Mouse (Mus musculus): ENCODE results near the gene Gm13178. TPM values are rescaled to one million over a fixed set of nuclear protein-coding genes. Genes with fewer than 3 reads are reported as not detected.

Gene Gm13178
- 0.10 TPM in 1 of 2 replicates, not detected in the other for polyA plus RNA-seq (2012; rRNA removed)

- H3K27me3 ChIP-seq (ENCODE audit: control insufficient read depth, insufficient read depth, low read length): no peaks in the 10 kb centered on the region
- H3K4me1 ChIP-seq (replicated peaks; ENCODE audit: control insufficient read depth, insufficient read depth, low read length): no peaks in the 10 kb centered on the region
- DNase-seq: no peak
- TF ChIP-seq POLR2A (IDR thresholded peaks at IDR 0.05; ENCODE audit: control insufficient read depth, extremely low read depth, insufficient read depth, low read length, poor library complexity) (no peak), CTCF (IDR thresholded peaks at IDR 0.05; ENCODE audit: borderline replicate concordance, control insufficient read depth, extremely low read depth, insufficient read depth, low read length, poor library complexity) (no peak)
- H3K36me3 ChIP-seq (ENCODE audit: control insufficient read depth, insufficient read depth, low read length): no peaks in the 10 kb centered on the region
- H3K4me3 ChIP-seq (ENCODE audit: control insufficient read depth, insufficient read depth, low read length): no peak within 1 kb of the TSS
- 89% methylated on average over 1 of the region's 1 CpGs for WGBS
- no peak within 1 kb of the TSS for H3K27ac ChIP-seq (ENCODE audit: control insufficient read depth, insufficient read depth, low read length)
Measured at GRCm38 (mm10) chr4:144721304-144721703, at the start of gene Gm13178. Gm13178 (minus strand) TSS chr4:144721404.

GRCm38 (mm10) chr4:144765722-144766121, 44.5 kb upstream of the Gm13178 start:
- TF ChIP-seq POLR2A (IDR thresholded peaks at IDR 0.05; ENCODE audit: control insufficient read depth, extremely low read depth, insufficient read depth, low read length, poor library complexity): no peak
- no peak for TF ChIP-seq CTCF (IDR thresholded peaks at IDR 0.05; ENCODE audit: borderline replicate concordance, control insufficient read depth, extremely low read depth, insufficient read depth, low read length, poor library complexity)
- Histone ChIP-seq H3K27ac (ENCODE audit: control insufficient read depth, insufficient read depth, low read length) (no peak overlapping the region), H3K4me1 (replicated peaks; ENCODE audit: control insufficient read depth, insufficient read depth, low read length) (no peaks in the 10 kb centered on the region), H3K4me3 (ENCODE audit: control insufficient read depth, insufficient read depth, low read length) (no peak overlapping the region), H3K27me3 (ENCODE audit: control insufficient read depth, insufficient read depth, low read length) (no peaks in the 10 kb centered on the region), H3K36me3 (ENCODE audit: control insufficient read depth, insufficient read depth, low read length) (no peaks in the 10 kb centered on the region)
- DNase-seq: peak; percentile 3
- 29% methylated on average over 2 of the region's 2 CpGs for WGBS

- Histone ChIP-seq H3K27me3 (ENCODE audit: control insufficient read depth, insufficient read depth, low read length) (no peaks in the 10 kb centered on the region), H3K4me1 (replicated peaks; ENCODE audit: control insufficient read depth, insufficient read depth, low read length) (no peaks in the 10 kb centered on the region), H3K27ac (ENCODE audit: control insufficient read depth, insufficient read depth, low read length) (no peak overlapping the region), H3K36me3 (ENCODE audit: control insufficient read depth, insufficient read depth, low read length) (no peaks in the 10 kb centered on the region), H3K4me3 (ENCODE audit: control insufficient read depth, insufficient read depth, low read length) (no peak overlapping the region)
- TF ChIP-seq POLR2A (IDR thresholded peaks at IDR 0.05; ENCODE audit: control insufficient read depth, extremely low read depth, insufficient read depth, low read length, poor library complexity) (no peak), CTCF (IDR thresholded peaks at IDR 0.05; ENCODE audit: borderline replicate concordance, control insufficient read depth, extremely low read depth, insufficient read depth, low read length, poor library complexity) (no peak)
- 20% methylated on average over 1 of the region's 1 CpGs for WGBS
- DNase-seq: no peak
Measured at GRCm38 (mm10) chr4:144749139-144749538, 27.9 kb upstream of the Gm13178 start.

- no peak for DNase-seq
- Histone ChIP-seq H3K27ac (ENCODE audit: control insufficient read depth, insufficient read depth, low read length) (no peak overlapping the region), H3K4me3 (ENCODE audit: control insufficient read depth, insufficient read depth, low read length) (no peak overlapping the region), H3K4me1 (replicated peaks; ENCODE audit: control insufficient read depth, insufficient read depth, low read length) (no peaks in the 10 kb centered on the region), H3K27me3 (ENCODE audit: control insufficient read depth, insufficient read depth, low read length) (no peaks in the 10 kb centered on the region), H3K36me3 (ENCODE audit: control insufficient read depth, insufficient read depth, low read length) (no peaks in the 10 kb centered on the region)
- TF ChIP-seq POLR2A (IDR thresholded peaks at IDR 0.05; ENCODE audit: control insufficient read depth, extremely low read depth, insufficient read depth, low read length, poor library complexity) (no peak), CTCF (IDR thresholded peaks at IDR 0.05; ENCODE audit: borderline replicate concordance, control insufficient read depth, extremely low read depth, insufficient read depth, low read length, poor library complexity) (no peak)
- WGBS: 84% methylated on average over 1 of the region's 1 CpGs
Measured at GRCm38 (mm10) chr4:144719691-144720090, 1.5 kb downstream of the Gm13178 start.

- DNase-seq: no peak
- Histone ChIP-seq H3K4me3 (ENCODE audit: control insufficient read depth, insufficient read depth, low read length) (no peak overlapping the region), H3K36me3 (ENCODE audit: control insufficient read depth, insufficient read depth, low read length) (no peaks in the 10 kb centered on the region), H3K4me1 (replicated peaks; ENCODE audit: control insufficient read depth, insufficient read depth, low read length) (no peaks in the 10 kb centered on the region), H3K27me3 (ENCODE audit: control insufficient read depth, insufficient read depth, low read length) (no peaks in the 10 kb centered on the region), H3K27ac (ENCODE audit: control insufficient read depth, insufficient read depth, low read length) (no peak overlapping the region)
- TF ChIP-seq CTCF (IDR thresholded peaks at IDR 0.05; ENCODE audit: borderline replicate concordance, control insufficient read depth, extremely low read depth, insufficient read depth, low read length, poor library complexity): no peak
- no peak for TF ChIP-seq POLR2A (IDR thresholded peaks at IDR 0.05; ENCODE audit: control insufficient read depth, extremely low read depth, insufficient read depth, low read length, poor library complexity)
- 87% methylated on average over 1 of the region's 1 CpGs for WGBS
Measured at GRCm38 (mm10) chr4:144718288-144718687, 2.9 kb downstream of the Gm13178 start.

GRCm38 (mm10) chr4:144686268-144686667, 34.9 kb downstream of the Gm13178 start, which contains the start of gene Gm436:
Gm436 (minus strand) TSS chr4:144686368.
- TF ChIP-seq POLR2A (IDR thresholded peaks at IDR 0.05; ENCODE audit: control insufficient read depth, extremely low read depth, insufficient read depth, low read length, poor library complexity): no peak
- TF ChIP-seq CTCF (IDR thresholded peaks at IDR 0.05; ENCODE audit: borderline replicate concordance, control insufficient read depth, extremely low read depth, insufficient read depth, low read length, poor library complexity): no peak
- H3K27ac ChIP-seq (ENCODE audit: control insufficient read depth, insufficient read depth, low read length): no peak within 1 kb of the TSS
- no peak for DNase-seq
- 64% methylated on average over 2 of the region's 2 CpGs for WGBS
- no peaks in the 10 kb centered on the region for H3K4me1 ChIP-seq (replicated peaks; ENCODE audit: control insufficient read depth, insufficient read depth, low read length)
- no peak within 1 kb of the TSS for H3K4me3 ChIP-seq (ENCODE audit: control insufficient read depth, insufficient read depth, low read length)
- no peaks in the 10 kb centered on the region for H3K36me3 ChIP-seq (ENCODE audit: control insufficient read depth, insufficient read depth, low read length)
- H3K27me3 ChIP-seq (ENCODE audit: control insufficient read depth, insufficient read depth, low read length): no peaks in the 10 kb centered on the region

Other genes starting within 250 kb of the Gm13178 start
- gene 9430007A20Rik, start 201.6 kb downstream of the Gm13178 start, polyA plus RNA-seq (2012; rRNA removed): 0.09 TPM in 1 of 2 replicates, not detected in the other
- gene Gm13124, start 156.3 kb downstream of the Gm13178 start, polyA plus RNA-seq (2012; rRNA removed): not detected in 2 replicates
- gene Aadacl4, start 107.7 kb downstream of the Gm13178 start, polyA plus RNA-seq (2012; rRNA removed): not detected in 2 replicates
- not detected in 2 replicates for gene Gm436, start 35.0 kb downstream of the Gm13178 start, polyA plus RNA-seq (2012; rRNA removed)
- not detected in 2 replicates for gene Gm438, start 65.2 kb upstream of the Gm13178 start, polyA plus RNA-seq (2012; rRNA removed)
- 224 and 227 TPM in 2 replicates for gene Dhrs3, start 171.4 kb upstream of the Gm13178 start, polyA plus RNA-seq (2012; rRNA removed)

Data from thymus, adult 2 months (tissue).